Mouse (Mus musculus): ENCODE data around the gene Slc12a9. TPM values are rescaled to one million over a fixed set of nuclear protein-coding genes. Genes with fewer than 3 reads are reported as not detected.
A peak's percentile ranks its signal among the peaks of the same experiment; 100 is the strongest.
"Not testable (repeated sequence)": the region's sequence is repeated elsewhere in the genome, so short reads cannot be mapped to it uniquely, and the experiment has no call there.

The Slc12a9 gene
- total RNA-seq, 4 experiments from 2014 or later = 10.2 to 22.1 (median 16.6) TPM

DNA sequence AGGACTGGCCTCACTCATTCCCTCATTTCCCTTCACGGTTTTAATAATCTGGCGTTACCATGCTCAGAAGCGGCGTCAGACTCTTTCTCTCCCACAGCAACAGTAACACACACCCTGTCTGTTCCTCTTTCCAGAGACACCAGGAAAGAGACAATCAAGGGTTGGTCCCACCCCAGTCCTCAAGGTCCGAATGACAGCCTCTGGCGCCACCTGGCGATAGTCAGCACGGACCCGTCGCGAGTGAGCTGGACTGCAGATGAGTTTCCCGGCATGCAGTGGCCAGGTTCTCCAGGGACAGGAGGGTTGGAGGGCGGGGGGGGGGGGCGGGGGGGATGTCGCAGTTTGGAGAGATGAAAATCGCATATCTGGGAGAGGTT, 46.8 kb downstream of the Slc12a9 start:
- DNase-seq = peak; percentile 74

DNA sequence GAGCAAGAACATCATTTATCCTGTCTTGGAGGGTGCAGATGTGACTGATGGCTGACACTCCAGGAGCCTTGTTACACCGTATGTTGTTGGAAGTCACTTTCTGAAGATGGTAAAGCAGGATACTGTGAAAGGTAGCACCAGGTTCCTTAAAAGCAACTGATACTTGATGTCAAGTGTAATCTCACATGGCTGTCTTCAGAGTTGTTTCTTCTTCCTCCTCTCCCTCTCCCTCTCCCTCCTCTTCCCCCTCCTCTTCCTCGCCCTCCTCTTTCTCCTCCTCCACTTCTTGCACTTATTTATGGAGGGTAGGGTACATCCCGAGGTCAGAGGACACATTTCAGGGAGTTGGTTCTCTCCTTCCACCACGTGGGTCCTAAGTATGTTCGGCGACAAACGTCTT, 47.4 kb downstream of the Slc12a9 start:
- no peak for DNase-seq

DNA sequence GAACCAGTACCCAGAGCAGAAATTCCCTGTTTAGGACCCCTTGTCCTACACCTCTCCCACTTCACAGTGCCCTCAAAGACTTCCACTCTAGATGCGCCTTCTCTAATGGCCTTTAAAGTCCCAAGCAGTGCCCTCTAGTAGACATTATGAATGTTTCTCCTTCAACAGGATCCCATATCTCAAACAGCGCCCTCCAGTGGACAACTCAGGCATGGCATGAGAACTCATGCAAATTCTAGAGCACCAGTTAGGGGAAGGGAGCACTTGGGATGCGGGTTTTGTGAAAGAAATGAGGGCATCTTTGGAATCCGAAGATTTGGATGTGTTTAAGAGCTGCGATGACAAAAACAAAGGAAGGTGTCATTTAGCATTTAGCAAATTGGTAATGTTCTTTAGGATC, 48.4 kb downstream of the Slc12a9 start:
- DNase-seq = no peak

DNA sequence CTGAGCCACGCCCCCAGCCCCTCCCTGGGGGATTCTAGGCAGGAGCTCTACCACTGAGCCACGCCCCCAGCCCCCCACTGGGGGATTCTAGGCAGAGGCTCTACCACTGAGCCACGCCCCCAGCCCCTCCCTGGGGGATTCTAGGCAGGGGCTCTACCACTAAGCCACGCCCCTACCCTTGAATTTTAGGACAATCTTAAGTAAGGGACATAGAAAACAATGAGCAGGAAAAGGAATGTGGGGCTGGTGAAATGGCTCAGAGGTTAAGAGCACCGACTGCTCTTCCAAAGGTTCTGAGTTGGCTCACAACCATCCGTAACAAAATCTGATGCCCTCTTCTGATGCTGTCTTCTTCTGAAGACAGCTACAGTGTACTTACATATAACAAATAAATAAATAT, 49.0 kb downstream of the Slc12a9 start:
- not testable (repeated sequence) for DNase-seq

DNA sequence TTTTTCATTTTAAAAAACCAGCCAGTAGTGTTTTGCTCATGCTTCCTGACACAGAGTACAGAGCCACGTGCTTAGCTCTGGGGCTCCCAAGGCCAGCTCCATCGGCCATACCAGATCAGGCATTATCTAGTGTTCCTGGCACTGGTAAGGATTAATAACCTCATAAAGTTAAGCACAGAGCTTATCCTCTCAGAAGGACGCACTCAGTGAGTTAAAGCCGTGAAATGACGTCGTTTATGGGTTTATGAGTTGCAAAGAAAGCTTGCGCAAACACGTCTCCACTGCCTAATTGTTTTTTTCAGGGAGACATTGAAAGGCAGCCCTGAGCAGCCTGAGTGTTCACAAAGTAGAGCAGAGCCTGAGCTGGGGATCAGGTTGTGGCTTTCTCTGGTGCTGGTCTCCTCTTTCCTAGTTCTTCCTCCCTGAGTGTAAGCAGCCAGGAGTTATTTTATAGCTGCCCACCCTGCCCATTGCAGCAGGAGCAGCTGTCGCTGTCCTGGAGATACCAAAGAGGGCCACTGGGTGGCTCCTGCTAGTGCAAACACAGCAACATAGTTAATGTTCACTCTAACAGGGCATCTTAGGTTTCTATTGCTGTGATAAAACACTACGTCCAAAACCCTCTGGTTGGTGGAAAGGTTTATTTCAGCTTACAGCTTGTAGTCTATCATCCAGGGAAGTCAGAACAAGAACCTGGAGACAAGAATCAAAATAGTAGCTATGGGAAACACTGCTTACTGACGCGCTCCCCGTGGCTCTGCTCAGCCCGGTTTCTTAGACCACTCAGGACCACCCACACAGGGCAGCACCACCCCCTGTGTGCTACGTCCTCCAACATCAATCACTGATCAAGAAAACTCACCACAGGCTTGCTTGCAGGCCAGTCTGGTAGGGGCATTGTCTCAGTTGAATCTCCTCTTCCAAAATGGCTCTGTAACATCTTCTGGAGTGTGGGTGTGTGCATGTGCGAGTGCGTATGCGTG, 55.7 kb downstream of the Slc12a9 start:
- no peak for DNase-seq

DNA sequence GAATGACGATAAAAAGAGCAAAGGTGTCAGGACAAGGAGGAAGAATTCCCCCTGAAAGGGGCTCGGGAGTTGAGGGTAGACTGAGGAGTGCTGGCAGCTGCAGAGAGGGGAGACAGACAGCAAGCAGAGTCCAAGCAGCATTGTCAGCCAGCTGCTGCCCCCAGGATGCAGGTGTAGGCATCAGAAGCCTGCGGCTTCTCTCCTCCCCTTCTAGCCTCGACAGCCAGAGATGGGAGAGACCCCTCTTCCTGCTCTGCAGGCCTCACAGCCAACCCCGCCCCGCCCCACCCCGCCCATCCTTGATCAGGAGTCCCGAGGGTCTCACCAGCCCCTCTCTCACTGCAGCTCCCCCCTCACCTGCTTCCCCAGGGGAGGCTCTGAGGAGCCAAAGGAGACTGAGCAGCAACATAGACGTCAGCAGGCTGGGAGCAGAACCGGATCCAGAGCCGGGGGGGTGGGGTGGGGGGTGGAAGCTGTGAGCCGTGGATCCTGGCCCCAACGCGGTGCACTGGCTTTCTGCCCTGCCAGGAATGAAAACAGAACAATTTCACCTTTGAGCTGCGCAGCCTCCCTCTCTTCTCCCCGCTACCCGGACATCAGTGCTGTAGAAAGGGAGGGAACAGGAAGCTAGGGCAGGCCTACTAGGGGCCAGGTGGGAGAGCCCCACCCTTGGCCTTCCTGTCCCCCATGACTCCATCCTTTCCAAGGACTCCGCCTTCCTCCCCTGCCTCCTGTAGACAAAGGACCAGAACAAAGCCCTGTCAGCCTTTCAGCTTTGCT, 65.1 kb downstream of the Slc12a9 start:
- no peak for DNase-seq

DNA sequence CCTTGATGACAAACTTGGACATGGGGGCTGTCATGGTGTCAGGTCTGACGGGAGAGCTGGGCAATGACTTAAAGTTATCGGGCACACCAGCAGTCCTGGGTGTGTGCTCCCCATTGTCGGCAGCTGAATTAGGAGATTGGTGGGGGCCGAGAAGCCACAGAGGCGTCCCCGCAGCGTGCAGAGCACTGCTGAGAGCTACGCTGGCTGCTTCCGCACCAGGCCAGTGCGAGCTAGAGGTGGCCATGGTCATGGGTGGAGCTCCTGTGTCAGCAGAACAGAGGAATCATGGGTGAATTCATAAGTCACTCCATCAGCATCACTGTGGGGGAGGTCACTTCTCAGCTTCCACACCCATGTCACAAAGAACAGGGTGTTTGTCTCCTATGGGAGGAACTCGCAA, 68.6 kb downstream of the Slc12a9 start:
- no peak for DNase-seq

Small RNA genes within 50 kb of the gene (microRNA-seq; reads per million reads assigned to microRNA genes)
- gene Mir7036 (0.70 to 1.0 reads per million in 2 experiments), gene Mir8116 (0 reads per million in 2 experiments)

Other genes with a start within 250 kb of the Slc12a9 start
- 10 to 100 TPM; 44.0 to 57.1 (median 54.0) TPM for gene Trim56, start 217.4 kb downstream of the Slc12a9 start, total RNA-seq (2022)
- not detected for gene Muc3, start 184.3 kb downstream of the Slc12a9 start, total RNA-seq (2022)
- 1 to 10 TPM in 1 of 4 experiments, under 1 TPM in 2, not detected in 1; 0.14 to 1.0 (median 0.75) TPM for gene Muc3a, start 121.2 kb downstream of the Slc12a9 start, total RNA-seq (2022)
- 10 to 100 TPM; 11.5 to 22.5 (median 16.8) TPM for gene Ache, start 46.1 kb downstream of the Slc12a9 start, total RNA-seq (2022)
- 10 to 100 TPM; 13.0 to 16.4 (median 15.8) TPM for gene Ufsp1, start 39.0 kb downstream of the Slc12a9 start, total RNA-seq (2022)
- gene Srrt, start 25.9 kb downstream of the Slc12a9 start, total RNA-seq (2022) = 100 to 1,000 TPM; 145 to 244 (median 187) TPM
- 10 to 100 TPM; 35.7 to 54.9 (median 48.5) TPM for gene Trip6, start 19.2 kb downstream of the Slc12a9 start, total RNA-seq (2022)
- gene Ephb4, start 16.5 kb upstream of the Slc12a9 start, total RNA-seq (2022) = 10 to 100 TPM; 51.4 to 70.3 (median 61.1) TPM
- not detected for gene Zan, start 143.5 kb upstream of the Slc12a9 start, total RNA-seq (2022)
- 10 to 100 TPM; 24.4 to 31.1 (median 27.4) TPM for gene Pop7, start 168.9 kb upstream of the Slc12a9 start, total RNA-seq (2022)
- 10 to 100 TPM; 38.5 to 67.8 (median 56.6) TPM for gene Gigyf1, start 185.0 kb upstream of the Slc12a9 start, total RNA-seq (2022)
- not detected for gene Epo, start 199.6 kb upstream of the Slc12a9 start, total RNA-seq (2022)
- gene Gnb2, start 199.9 kb upstream of the Slc12a9 start, total RNA-seq (2022) = 100 to 1,000 TPM; 569 to 665 (median 622) TPM
- gene Actl6b, start 219.9 kb upstream of the Slc12a9 start, total RNA-seq (2022) = 1 to 10 TPM; 4.4 to 9.1 (median 6.3) TPM
- 1 to 10 TPM in 2 of 4 experiments, under 1 TPM in 2; 0.96 to 1.8 (median 1.1) TPM for gene Tfr2, start 236.2 kb upstream of the Slc12a9 start, total RNA-seq (2022)

Measured in adrenal gland, adult 8-10 months (tissue).